Mouse (Mus musculus) stomach, adult 2 months (tissue): ENCODE results near the gene Samd7. TPM values are rescaled to one million over a fixed set of nuclear protein-coding genes. Genes with fewer than 3 reads are reported as not detected.

Source experiments
- polyA plus RNA-seq: library from polyadenylated mRNA; depleted of rRNA; stranded (reverse); fragments of >200 nt; gene quantifications from 2 replicates; pipeline ENCODE4 v1.2.3, GENCODE M21; 2012; rRNA removed

The Samd7 gene
- polyA plus RNA-seq: not detected in 2 replicates

GRCm38 (mm10) chr3:30746006-30746405 lies at the start of gene Samd7:
TSS of gene Samd7 (plus strand) at chr3:30746293.

GRCm38 (mm10) chr3:30699711-30700505 lies 46.2 kb upstream of the Samd7 start, which contains the start of gene Lrrc31:
TSS of gene Lrrc31 (minus strand) at chr3:30699843.

GRCm38 (mm10) chr3:30792737-30793402 lies 46.8 kb downstream of the Samd7 start, which contains the start of gene Sec62:
TSS of gene Sec62 (plus strand) at chr3:30792875.

Other genes starting within 250 kb of the Samd7 start
- 5.2 and 8.6 TPM in 2 replicates for gene Mecom, start 198.3 kb upstream of the Samd7 start, polyA plus RNA-seq
- not detected in 2 replicates for gene Actrt3, start 146.4 kb upstream of the Samd7 start, polyA plus RNA-seq
- 1.5 and 3.3 TPM in 2 replicates for gene Mynn, start 144.2 kb upstream of the Samd7 start, polyA plus RNA-seq
- gene Lrriq4, start 101.8 kb upstream of the Samd7 start, polyA plus RNA-seq: not detected in 2 replicates
- not detected in 2 replicates for gene Lrrc34, start 98.4 kb upstream of the Samd7 start, polyA plus RNA-seq
- 1.5 and 2.6 TPM in 2 replicates for gene Lrrc31, start 46.5 kb upstream of the Samd7 start, polyA plus RNA-seq
- gene Sec62, start 46.6 kb downstream of the Samd7 start, polyA plus RNA-seq: 3.8 and 5.9 TPM in 2 replicates
- gene Gpr160, start 109.7 kb downstream of the Samd7 start, polyA plus RNA-seq: 5.9 and 6.6 TPM in 2 replicates
- gene Phc3, start 223.1 kb downstream of the Samd7 start, polyA plus RNA-seq: 5.4 and 9.2 TPM in 2 replicates
- 3.2 and 4.2 TPM in 2 replicates for gene Prkci, start 249.5 kb downstream of the Samd7 start, polyA plus RNA-seq